Mouse (Mus musculus): Measurements from ENCODE around the gene Olig3.

DNA sequence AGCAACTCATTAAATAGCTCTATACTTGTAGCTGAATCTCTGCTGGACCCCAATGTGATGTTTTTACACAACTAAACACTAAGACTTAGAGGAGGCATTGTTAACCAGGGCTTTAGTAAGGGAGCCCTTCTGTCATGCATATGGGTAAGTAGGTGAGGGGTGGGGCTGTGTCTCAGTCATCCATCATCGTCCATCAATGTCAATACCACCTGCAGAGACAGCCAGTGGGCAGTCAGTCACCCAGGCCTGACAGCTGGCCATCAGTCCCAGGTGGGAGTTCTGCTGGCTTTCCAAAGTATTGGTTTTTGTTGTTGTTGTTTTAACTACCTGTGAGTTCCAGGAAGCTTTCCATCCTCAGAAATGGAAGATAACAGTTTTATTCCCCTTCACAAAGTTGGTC is 48.1 kb downstream of the Olig3 start:
- TF ChIP-seq HCFC1 (IDR thresholded peaks at IDR 0.05; ENCODE audit: borderline replicate concordance, insufficient read depth, low read length) (no peak), ZNF384 (IDR thresholded peaks at IDR 0.05; ENCODE audit: low read depth, low read length) (no peak)
